In the genomic region with DNA sequence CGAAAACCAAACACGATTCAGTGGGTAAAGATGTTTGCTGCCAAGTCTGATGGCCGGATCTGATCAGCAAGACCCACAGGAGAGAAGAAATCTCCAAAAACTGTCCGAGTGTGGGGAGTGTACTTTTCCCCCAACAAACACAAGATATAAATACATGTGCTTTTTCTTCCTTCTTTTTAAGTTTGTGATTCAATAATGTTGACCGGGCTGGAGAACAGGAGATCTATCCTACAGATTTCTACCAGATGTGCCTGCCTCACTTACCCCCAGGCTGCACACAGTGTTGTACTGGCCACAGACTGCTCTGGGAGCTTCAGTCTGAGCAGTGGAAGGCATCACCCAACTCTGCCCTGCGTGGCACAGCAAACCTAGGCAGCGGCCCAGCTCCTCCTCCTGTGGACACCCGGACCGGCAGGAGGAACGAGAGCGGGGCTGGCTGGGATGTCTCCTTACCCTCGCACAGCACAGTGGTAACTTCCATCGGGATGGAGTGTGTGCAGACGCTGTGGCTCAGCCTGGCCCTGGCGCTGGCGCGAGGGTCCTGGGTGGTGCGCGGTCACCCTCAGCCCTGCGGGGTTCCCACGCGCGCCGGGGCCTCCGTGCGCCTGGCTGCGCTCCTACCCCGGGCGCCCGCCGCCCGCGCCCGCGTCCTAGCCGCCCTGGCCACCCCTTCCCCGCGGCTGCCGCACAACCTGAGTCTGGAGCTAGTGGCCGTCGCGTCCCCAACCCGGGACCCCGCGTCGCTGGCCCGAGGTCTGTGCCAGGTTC, we compare ENCODE assay signal across 9 mouse cellular contexts. TPM values are rescaled to one million over a fixed set of nuclear protein-coding genes. Genes with fewer than 3 reads are reported as not detected.
DNase-seq lines count a peak whose midpoint lies in the region; ATAC-seq and TF ChIP-seq lines count a peak whose summit lies in the region.
"Had no signal": no experiment of that assay in that cellular context is flagged by ENCODE, and none has a peak within 500 bp of the region (broad histone marks: within the 10 kb centered on the region; RNA-seq: fewer than 3 reads in every experiment).

A gene (plus strand): TSS at position 301 of the 768 bp plus-strand sequence.

- peaks cover 46% of the 10 kb centered on the region for H3K36me3 ChIP-seq in heart, embryonic 10.5 days
- H3K36me3 ChIP-seq in ES-Bruce4 (ENCODE audit: control insufficient read depth, insufficient read depth, low read length, poor library complexity, severe bottlenecking), result peaks cover 9% of the 10 kb centered on the region; the same call in 1 of the 2 replicates
- H3K36me3 ChIP-seq in forebrain, embryonic 14.5 days (ENCODE audit: control insufficient read depth, insufficient read depth, low read length), result peaks cover 41% of the 10 kb centered on the region
- H3K36me3 ChIP-seq in liver, embryonic 13.5 days, result peaks cover 38% of the 10 kb centered on the region

- H3K27ac ChIP-seq in heart, embryonic 10.5 days, result peak within 1 kb of the TSS; percentile 56; the same call in 1 of the 2 replicates
- H3K27ac ChIP-seq in ES-Bruce4 (ENCODE audit: insufficient read depth, low read length), result no peak within 1 kb of the TSS
- H3K27ac ChIP-seq in forebrain, embryonic 14.5 days (ENCODE audit: low read depth, low read length), result no peak within 1 kb of the TSS
- no peak within 1 kb of the TSS for H3K27ac ChIP-seq in liver, embryonic 13.5 days

- no peaks in the 10 kb centered on the region for H3K9me3 ChIP-seq in heart, embryonic 10.5 days
- no peaks in the 10 kb centered on the region for H3K9me3 ChIP-seq in ES-Bruce4 (replicated peaks; ENCODE audit: control insufficient read depth, insufficient read depth, low read length, poor library complexity, severe bottlenecking)
- H3K9me3 ChIP-seq in forebrain, embryonic 14.5 days (replicated peaks; ENCODE audit: control insufficient read depth, low read length), result no peaks in the 10 kb centered on the region
- peaks cover 4% of the 10 kb centered on the region; the same call in 1 of the 2 replicates for H3K9me3 ChIP-seq in liver, embryonic 13.5 days (replicated peaks)

- peak within 1 kb of the TSS; percentile 47 for H3K4me2 ChIP-seq in forebrain, embryonic 14.5 days (ENCODE audit: low read length)
- peak within 1 kb of the TSS; percentile 51 for H3K4me2 ChIP-seq in liver, embryonic 13.5 days

- peaks cover 61% of the 10 kb centered on the region for H3K27me3 ChIP-seq in heart, embryonic 10.5 days (ENCODE audit: insufficient read depth, poor library complexity, severe bottlenecking)
- no peaks in the 10 kb centered on the region for H3K27me3 ChIP-seq in ES-Bruce4 (ENCODE audit: control insufficient read depth, insufficient read depth, low read length, poor library complexity, severe bottlenecking)
- peaks cover 30% of the 10 kb centered on the region for H3K27me3 ChIP-seq in forebrain, embryonic 14.5 days (replicated peaks; ENCODE audit: control insufficient read depth, insufficient read depth, low read length)
- H3K27me3 ChIP-seq in liver, embryonic 13.5 days, result peaks cover 55% of the 10 kb centered on the region

- no peak for TF ChIP-seq CTCF in ES-Bruce4 (IDR thresholded peaks at IDR 0.05; ENCODE audit: low read depth, low read length)

- H3K4me3 ChIP-seq in heart, embryonic 10.5 days, result peak within 1 kb of the TSS; percentile 63
- peak within 1 kb of the TSS; percentile 44 for H3K4me3 ChIP-seq in ES-Bruce4 (ENCODE audit: low read depth, low read length)
- peak within 1 kb of the TSS; percentile 23 for H3K4me3 ChIP-seq in forebrain, embryonic 14.5 days (ENCODE audit: low read depth, low read length)
- peak within 1 kb of the TSS; percentile 32 for H3K4me3 ChIP-seq in liver, embryonic 13.5 days (replicated peaks)

- intact Hi-C loops in heart, postnatal 14 days (cut with DNase I), result no loop called here

- TF ChIP-seq POLR2A in ES-Bruce4 (IDR thresholded peaks at IDR 0.05; ENCODE audit: insufficient read depth, low read length), result no peak

- no peak for TF ChIP-seq EP300 in ES-Bruce4 (IDR thresholded peaks at IDR 0.05; ENCODE audit: insufficient read depth, low read depth, low read length)

- DNase-seq in heart, embryonic 10.5 days (ENCODE audit: low spot score), result no peak
- DNase-seq in heart, postnatal 14 days, result no peak
- no peak for DNase-seq in forebrain, embryonic 14.5 days (ENCODE audit: low spot score)
- no peak for DNase-seq in liver, embryonic 13.5 days
- DNase-seq in left cerebral cortex, adult 11 months (ENCODE audit: low spot score), result no peak
- no peak for DNase-seq in yolk sac, embryonic 10.5 days (ENCODE audit: low spot score)
- DNase-seq: lung, postnatal 14 days had no signal

- H3K4me1 ChIP-seq in heart, embryonic 10.5 days, result peaks cover 22% of the 10 kb centered on the region
- no peaks in the 10 kb centered on the region for H3K4me1 ChIP-seq in ES-Bruce4 (ENCODE audit: control insufficient read depth, insufficient read depth, low read length)
- H3K4me1 ChIP-seq in forebrain, embryonic 14.5 days (ENCODE audit: control insufficient read depth, insufficient read depth, low read length), result no peaks in the 10 kb centered on the region; the same call in 1 of the 2 replicates
- peaks cover 8% of the 10 kb centered on the region for H3K4me1 ChIP-seq in liver, embryonic 13.5 days (replicated peaks)

- WGBS in heart, embryonic 10.5 days, result 7% methylated on average over 47 of the region's 47 CpGs
- 12% methylated on average over 30 of the region's 47 CpGs for WGBS in forebrain, embryonic 14.5 days
- WGBS in liver, embryonic 13.5 days (ENCODE audit: insufficient replicate concordance), result 6% methylated on average over 47 of the region's 47 CpGs

- H3K9ac ChIP-seq in ES-Bruce4 (ENCODE audit: low read depth, poor library complexity, severe bottlenecking), result peak within 1 kb of the TSS; percentile 62
- peak within 1 kb of the TSS; percentile 49 for H3K9ac ChIP-seq in forebrain, embryonic 14.5 days (ENCODE audit: low read length)
- peak within 1 kb of the TSS; percentile 5; the same call in 1 of the 2 replicates for H3K9ac ChIP-seq in liver, embryonic 13.5 days

- ATAC-seq in forebrain, embryonic 14.5 days, result no peak
- ATAC-seq in liver, embryonic 13.5 days (ENCODE audit: low read depth), result 0 out of 2 replicates have a peak, but pooled peaks have one; percentile 9
- ATAC-seq in frontal cortex, adult (ENCODE audit: low TSS enrichment), result no peak; the same call in 1 of the 2 replicates

RNA-seq across cellular contexts. Expression of the gene that starts here (rescaled TPM):
- 0.30 and 0.34 TPM in 2 replicates for polyA plus RNA-seq in heart, embryonic 10.5 days (2016; fragmentation: Nextera tagmentation; extraction: Ambion mirVana)
- total RNA-seq in heart, postnatal 14 days (2021), result under 1 TPM; 0.10 to 0.19 TPM
- not detected in 2 replicates for polyA plus RNA-seq in ES-Bruce4 (2011; ENCODE audit: insufficient read depth, insufficient read length, low read depth, missing spikeins)
- polyA plus RNA-seq in forebrain, embryonic 14.5 days (2014; fragmentation: Nextera tagmentation; extraction: Ambion mirVana), result 0.23 and 0.40 TPM in 2 replicates
- 0.07 and 0.10 TPM in 2 replicates for polyA plus RNA-seq in liver, embryonic 13.5 days (2015; fragmentation: Nextera tagmentation; extraction: Ambion mirVana)

Comparison
In these comparisons a context has a peak if more than half of its experiments do, and no peak if none do; other contexts are left out.
1. Peak in ATAC-seq, H3K4me3 ChIP-seq, H3K9ac ChIP-seq and H3K4me2 ChIP-seq in liver, embryonic 13.5 days; RNA of the gene not detected or under 1 TPM.
2. H3K9ac ChIP-seq: peak in every context shown above with its lines; median percentile 62 in ES-Bruce4; 49 in forebrain, embryonic 14.5 days; 5 in liver, embryonic 13.5 days.